Mouse (Mus musculus) neural tube, embryonic 10.5 days (tissue): ENCODE measurements around the gene Ndufaf8.
A peak's percentile ranks its signal among the peaks of the same experiment; 100 is the strongest.

Source experiments
- DNase-seq: peaks from one replicate; pipeline ENCODE4 v3.0.0-alpha.2; 2017; ENCODE audit warnings: low spot score; ENCODE audit errors: extremely low spot score

Gene Ndufaf8

GRCm38 (mm10) chr11:120085891-120086627 is 12.7 kb upstream of the Ndufaf8 start:
- no peak for DNase-seq

GRCm38 (mm10) chr11:120086702-120087152 is 12.0 kb upstream of the Ndufaf8 start, which contains the start of gene Cep131:
Gene Cep131 (minus strand): TSS chr11:120086827.
- DNase-seq: peak; percentile 96

GRCm38 (mm10) chr11:120090661-120091060 is 8.1 kb upstream of the Ndufaf8 start:
- no peak for DNase-seq

- DNase-seq: no peak
These were observed 5.7 kb upstream of the Ndufaf8 start for GRCm38 (mm10) chr11:120092817-120093591.

- DNase-seq: peak; percentile 74
These were observed 2.3 kb downstream of the Ndufaf8 start for GRCm38 (mm10) chr11:120101036-120101435.

GRCm38 (mm10) chr11:120103431-120103997 is 4.8 kb downstream of the Ndufaf8 start:
- DNase-seq: no peak

- no peak for DNase-seq
These were observed 8.3 kb downstream of the Ndufaf8 start for GRCm38 (mm10) chr11:120107026-120107425.

- no peak for DNase-seq
These were observed 9.1 kb downstream of the Ndufaf8 start for GRCm38 (mm10) chr11:120107796-120108195.

GRCm38 (mm10) chr11:120109558-120110210 is 11.0 kb downstream of the Ndufaf8 start:
- no peak for DNase-seq

- no peak for DNase-seq
These were observed 11.8 kb downstream of the Ndufaf8 start for GRCm38 (mm10) chr11:120110554-120110953.

GRCm38 (mm10) chr11:120111033-120111432 is 12.3 kb downstream of the Ndufaf8 start:
- peak; percentile 72 for DNase-seq

- no peak for DNase-seq
These were observed 13.4 kb downstream of the Ndufaf8 start for GRCm38 (mm10) chr11:120112136-120112535.

GRCm38 (mm10) chr11:120114488-120115215 is 15.9 kb downstream of the Ndufaf8 start:
- DNase-seq: peak; percentile 32

GRCm38 (mm10) chr11:120117626-120118025 is 18.9 kb downstream of the Ndufaf8 start:
- no peak for DNase-seq

- DNase-seq: no peak
These were observed 20.4 kb downstream of the Ndufaf8 start for GRCm38 (mm10) chr11:120119108-120119507.

GRCm38 (mm10) chr11:120119936-120120541 is 21.3 kb downstream of the Ndufaf8 start:
- no peak for DNase-seq

- DNase-seq: peak; percentile 51
These were observed 22.1 kb downstream of the Ndufaf8 start for GRCm38 (mm10) chr11:120120642-120121420.

- DNase-seq: no peak
These were observed 23.4 kb downstream of the Ndufaf8 start for GRCm38 (mm10) chr11:120122126-120122525.

GRCm38 (mm10) chr11:120126845-120127244 is 28.1 kb downstream of the Ndufaf8 start:
- no peak for DNase-seq

- DNase-seq: no peak
These were observed 30.6 kb downstream of the Ndufaf8 start for GRCm38 (mm10) chr11:120129281-120129680.
